Mouse (Mus musculus) midbrain, embryonic 16.5 days (tissue): Measurements from ENCODE around the gene Ces1a. TPM values are rescaled to one million over a fixed set of nuclear protein-coding genes. Genes with fewer than 3 reads are reported as not detected.

ENCODE experiments used
- ATAC-seq: fragments of 200-750 bp; cut with Nextera tagmentation; 2 replicates; pipeline ENCODE4 v1.8.0; 2017; ENCODE audit warnings: moderate TSS enrichment
- H3K27ac ChIP-seq: fragments of 300-500 bp; sonication (generic); 2 replicates; pipeline ENCODE4 v1.5.1; 2014; ENCODE audit warnings: mild to moderate bottlenecking, low read length, mixed read lengths
- H3K27me3 ChIP-seq: fragments of 300-500 bp; sonication (generic); 2 replicates; pipeline ENCODE4 v1.6.1; 2014; ENCODE audit warnings: low read depth, low read length, mixed read lengths; ENCODE audit not compliant: control insufficient read depth, insufficient read depth
- H3K36me3 ChIP-seq: fragments of 300-500 bp; sonication (generic); 2 replicates; pipeline ENCODE4 v1.6.1; 2014; ENCODE audit warnings: mild to moderate bottlenecking, low read length, moderate library complexity, mixed read lengths; ENCODE audit not compliant: control insufficient read depth, insufficient read depth
- H3K4me1 ChIP-seq: fragments of 300-500 bp; sonication (generic); 2 replicates; pipeline ENCODE4 v1.6.1; 2014; ENCODE audit warnings: mild to moderate bottlenecking, low read length, mixed read lengths; ENCODE audit not compliant: control insufficient read depth, insufficient read depth
- H3K4me2 ChIP-seq: fragments of 300-500 bp; sonication (generic); 2 replicates; pipeline ENCODE4 v1.6.1; 2014; ENCODE audit warnings: mild to moderate bottlenecking, low read length, mixed read lengths
- H3K4me3 ChIP-seq: fragments of 300-500 bp; sonication (generic); 2 replicates; pipeline ENCODE4 v1.5.1; 2014; ENCODE audit warnings: low read depth, mild to moderate bottlenecking, low read length, moderate library complexity, mixed read lengths
- H3K9ac ChIP-seq: fragments of 300-500 bp; sonication (generic); 2 replicates; pipeline ENCODE4 v1.6.1; 2014; ENCODE audit warnings: low read depth, low read length, mixed read lengths
- H3K9me3 ChIP-seq: fragments of 300-500 bp; sonication (generic); replicated peaks from 2 replicates; pipeline ENCODE4 v1.6.1; 2014; ENCODE audit warnings: mild to moderate bottlenecking, low read length, mixed read lengths; ENCODE audit not compliant: control insufficient read depth, poor library complexity, severe bottlenecking
- WGBS: fragments of 180-500 bp; shearing (Covaris S2); extraction: QIAGEN DNeasy Blood & Tissue Kit; methylation state at CpG from one replicate; pipeline ENCODE4 v1.1.7; 2014; 5-methylcytosine and 5-hydroxymethylcytosine counted together
- polyA plus RNA-seq: library from polyadenylated mRNA; unstranded; fragments of >200 nt; fragmentation: Nextera tagmentation; extraction: Ambion mirVana; gene quantifications from 2 replicates; pipeline ENCODE4 v1.2.1, GENCODE M21; 2015

Ces1a gene
- polyA plus RNA-seq: not detected in 2 replicates

DNA sequence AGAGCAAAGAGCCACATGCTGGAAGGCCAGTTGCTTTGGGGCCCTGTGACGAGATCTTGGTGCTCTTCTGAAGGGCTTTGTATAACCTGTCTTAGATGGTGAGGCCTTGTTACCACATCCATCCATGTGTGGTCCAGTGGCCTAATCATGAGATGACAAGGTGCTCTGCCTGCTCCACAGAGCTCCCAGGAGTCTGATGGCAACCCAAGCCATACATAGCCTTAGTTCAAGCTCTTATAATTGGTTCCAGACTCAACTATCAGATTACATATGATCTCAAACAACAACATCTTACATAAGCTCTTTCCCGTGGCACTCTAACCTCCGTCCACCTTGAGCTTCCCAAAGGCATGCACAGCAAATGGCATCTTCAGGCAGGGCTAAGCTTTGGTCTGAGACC, at the start of gene Ces1a:
TSS of gene Ces1a (minus strand) at position 101 of the 400 bp plus-strand sequence.
- H3K4me1 ChIP-seq: no peaks in the 10 kb centered on the region
- H3K27me3 ChIP-seq: no peaks in the 10 kb centered on the region
- H3K9me3 ChIP-seq: no peaks in the 10 kb centered on the region
- H3K4me2 ChIP-seq: no peak within 1 kb of the TSS
- 94% methylated on average over 3 of the region's 3 CpGs for WGBS
- ATAC-seq: no peak
- no peak within 1 kb of the TSS for H3K27ac ChIP-seq
- H3K4me3 ChIP-seq: no peak within 1 kb of the TSS
- H3K9ac ChIP-seq: no peak within 1 kb of the TSS
- H3K36me3 ChIP-seq: no peaks in the 10 kb centered on the region

DNA sequence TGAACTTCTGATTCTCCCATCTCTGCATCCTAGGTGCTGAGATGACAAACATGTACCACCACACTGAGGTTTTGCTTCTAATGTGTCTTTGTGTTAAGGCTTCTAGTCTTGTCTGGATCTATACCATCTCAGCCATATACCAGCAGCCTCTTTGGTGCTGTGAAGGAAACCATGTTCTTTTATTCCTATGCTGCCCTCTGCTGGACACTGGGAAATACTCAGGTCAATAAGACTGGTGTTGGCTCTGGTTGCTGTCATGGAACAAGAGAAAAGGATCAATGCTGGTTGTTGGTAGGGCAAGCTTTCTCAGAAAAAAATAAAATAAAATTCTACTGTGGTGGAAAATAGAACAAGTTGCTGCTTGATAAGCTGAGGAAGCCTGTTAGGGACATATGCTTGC, 47.4 kb upstream of the Ces1a start:
- H3K4me1 ChIP-seq: no peaks in the 10 kb centered on the region
- ATAC-seq: no peak
- no peaks in the 10 kb centered on the region for H3K9me3 ChIP-seq
- H3K27ac ChIP-seq: no peak overlapping the region
- no peak overlapping the region for H3K4me3 ChIP-seq
- H3K9ac ChIP-seq: no peak overlapping the region
- H3K4me2 ChIP-seq: no peak overlapping the region
- no peaks in the 10 kb centered on the region for H3K27me3 ChIP-seq
- no peaks in the 10 kb centered on the region for H3K36me3 ChIP-seq

DNA sequence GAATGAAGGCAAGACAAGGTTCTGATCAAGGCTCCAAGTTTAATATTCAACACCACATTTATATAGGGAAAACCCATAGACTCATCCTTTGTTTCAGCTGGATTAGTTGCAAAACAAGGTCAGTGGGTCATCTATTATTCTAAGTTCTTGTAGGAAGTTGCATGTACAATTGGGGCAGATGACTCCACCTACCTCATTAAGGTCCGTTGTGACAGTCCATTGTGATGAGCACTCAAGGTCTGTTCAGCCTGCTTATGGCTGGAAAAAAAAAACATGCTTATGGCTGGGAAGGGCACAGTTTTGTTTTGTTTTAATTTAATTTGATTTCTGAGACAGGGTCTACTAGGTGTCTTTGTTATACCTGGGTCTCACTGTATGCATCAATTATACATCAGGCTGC, 43.3 kb upstream of the Ces1a start:
- H3K27me3 ChIP-seq: no peaks in the 10 kb centered on the region
- ATAC-seq: no peak
- WGBS: 76% methylated on average over 1 of the region's 1 CpGs
- peaks cover 3% of the 10 kb centered on the region for H3K4me1 ChIP-seq
- H3K4me3 ChIP-seq: no peak overlapping the region
- H3K9ac ChIP-seq: no peak overlapping the region
- H3K27ac ChIP-seq: no peak overlapping the region
- H3K36me3 ChIP-seq: no peaks in the 10 kb centered on the region
- H3K4me2 ChIP-seq: no peak overlapping the region
- H3K9me3 ChIP-seq: no peaks in the 10 kb centered on the region

DNA sequence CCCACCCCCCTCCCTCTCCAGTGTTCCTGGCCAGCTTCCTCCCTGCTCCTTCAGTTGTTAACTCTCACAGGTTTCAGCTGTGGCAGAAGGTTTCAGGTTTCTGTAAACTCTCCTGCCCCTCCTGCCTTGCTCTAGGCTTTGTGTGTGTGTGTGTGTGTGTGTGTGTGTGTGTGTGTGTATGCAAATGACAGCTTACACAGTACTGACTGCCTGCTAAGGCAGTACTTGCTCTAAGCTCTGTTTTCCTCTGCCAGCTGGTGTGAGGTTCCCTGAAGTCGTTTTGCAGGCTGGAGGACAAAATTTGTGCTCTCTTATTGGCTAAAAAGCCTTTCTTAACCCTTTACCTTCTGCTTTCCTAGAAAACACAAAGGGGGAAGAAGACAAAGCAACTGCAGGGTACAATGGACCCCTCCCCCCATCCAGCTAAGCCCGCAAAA, 40.7 kb upstream of the Ces1a start:
- no peak overlapping the region for H3K4me2 ChIP-seq
- no peak overlapping the region for H3K4me3 ChIP-seq
- H3K9me3 ChIP-seq: no peaks in the 10 kb centered on the region
- WGBS: 5% methylated on average over 2 of the region's 2 CpGs
- no peaks in the 10 kb centered on the region for H3K36me3 ChIP-seq
- no peaks in the 10 kb centered on the region for H3K27me3 ChIP-seq
- no peak overlapping the region for H3K9ac ChIP-seq
- peaks cover 3% of the 10 kb centered on the region for H3K4me1 ChIP-seq
- no peak overlapping the region for H3K27ac ChIP-seq
- ATAC-seq: no peak

DNA sequence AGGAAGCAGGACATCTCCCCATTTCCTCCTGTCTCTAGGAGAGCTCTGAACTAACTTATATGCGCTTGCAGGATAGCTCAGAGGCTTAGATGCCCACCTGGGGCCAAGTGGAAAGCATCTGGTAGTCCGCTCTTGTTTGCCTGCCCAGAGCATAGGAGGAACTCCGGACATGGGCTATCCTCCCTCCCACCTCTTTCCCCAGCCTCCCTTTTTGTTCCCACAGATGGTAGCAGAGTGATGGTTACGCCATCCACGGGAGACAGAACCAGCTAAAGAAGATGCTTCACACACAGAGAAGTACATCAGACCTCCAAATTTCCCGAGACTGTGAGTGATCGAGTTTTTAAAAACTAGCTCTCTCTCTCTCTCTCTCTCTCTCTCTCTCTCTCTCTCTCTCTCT, 40.2 kb upstream of the Ces1a start:
- H3K27ac ChIP-seq: no peak overlapping the region
- no peaks in the 10 kb centered on the region for H3K27me3 ChIP-seq
- no peaks in the 10 kb centered on the region for H3K36me3 ChIP-seq
- no peaks in the 10 kb centered on the region for H3K9me3 ChIP-seq
- WGBS: 29% methylated on average over 7 of the region's 7 CpGs
- H3K9ac ChIP-seq: no peak overlapping the region
- no peak for ATAC-seq
- H3K4me3 ChIP-seq: no peak overlapping the region
- no peak overlapping the region for H3K4me2 ChIP-seq
- peaks cover 3% of the 10 kb centered on the region for H3K4me1 ChIP-seq

DNA sequence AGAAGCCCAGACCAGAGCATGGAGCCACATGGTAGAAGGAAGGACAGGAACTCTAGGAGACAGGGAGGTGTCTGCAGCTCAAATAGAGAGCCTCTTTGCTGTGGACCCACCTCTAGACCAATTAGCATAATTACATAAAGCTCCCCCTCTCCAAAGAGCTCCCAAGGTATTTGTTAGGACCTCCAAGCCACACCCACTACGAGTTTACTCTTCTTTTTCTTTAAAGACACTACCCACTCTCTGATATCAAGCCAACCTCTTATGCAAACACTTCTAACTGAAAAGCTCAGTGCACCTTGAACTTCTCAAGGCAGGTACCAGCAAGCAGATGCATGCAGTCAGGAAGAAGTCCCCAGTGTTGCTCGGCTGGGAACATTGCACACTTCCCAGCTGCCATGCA, 31.9 kb upstream of the Ces1a start, which contains the start of gene Ces1b:
TSS of gene Ces1b (minus strand) at position 131 of the 400 bp plus-strand sequence.
- H3K4me1 ChIP-seq: no peaks in the 10 kb centered on the region
- H3K9me3 ChIP-seq: no peaks in the 10 kb centered on the region
- H3K4me2 ChIP-seq: no peak within 1 kb of the TSS
- no peak for ATAC-seq
- 76% methylated on average over 2 of the region's 2 CpGs for WGBS
- no peak within 1 kb of the TSS for H3K4me3 ChIP-seq
- H3K36me3 ChIP-seq: no peaks in the 10 kb centered on the region
- H3K27ac ChIP-seq: no peak within 1 kb of the TSS
- no peak within 1 kb of the TSS for H3K9ac ChIP-seq
- no peaks in the 10 kb centered on the region for H3K27me3 ChIP-seq

DNA sequence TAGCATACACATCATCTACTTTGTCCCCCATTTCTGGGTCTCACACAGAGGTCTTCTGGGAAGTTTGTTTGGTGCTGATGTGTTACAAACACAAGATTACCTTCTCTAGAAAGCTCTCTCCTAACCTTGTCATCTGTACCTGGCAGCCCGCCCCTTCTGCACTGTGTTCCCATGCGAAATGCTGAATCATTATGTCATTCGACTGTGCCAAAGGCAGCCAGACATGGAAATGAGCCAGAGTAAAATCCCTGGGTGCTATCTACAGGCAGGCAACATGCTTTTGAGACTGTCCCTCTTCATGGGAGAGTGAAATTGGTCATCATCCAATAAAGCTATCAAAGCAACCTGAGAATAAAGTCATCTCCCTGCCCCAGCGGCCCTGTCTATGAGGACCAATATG, 27.3 kb upstream of the Ces1a start:
- Histone ChIP-seq H3K27ac (no peak overlapping the region), H3K36me3 (no peaks in the 10 kb centered on the region), H3K9me3 (no peaks in the 10 kb centered on the region), H3K4me3 (no peak overlapping the region), H3K27me3 (no peaks in the 10 kb centered on the region), H3K4me1 (no peaks in the 10 kb centered on the region), H3K4me2 (no peak overlapping the region), H3K9ac (no peak overlapping the region)
- 95% methylated on average over 4 of the region's 4 CpGs for WGBS
- ATAC-seq: no peak

DNA sequence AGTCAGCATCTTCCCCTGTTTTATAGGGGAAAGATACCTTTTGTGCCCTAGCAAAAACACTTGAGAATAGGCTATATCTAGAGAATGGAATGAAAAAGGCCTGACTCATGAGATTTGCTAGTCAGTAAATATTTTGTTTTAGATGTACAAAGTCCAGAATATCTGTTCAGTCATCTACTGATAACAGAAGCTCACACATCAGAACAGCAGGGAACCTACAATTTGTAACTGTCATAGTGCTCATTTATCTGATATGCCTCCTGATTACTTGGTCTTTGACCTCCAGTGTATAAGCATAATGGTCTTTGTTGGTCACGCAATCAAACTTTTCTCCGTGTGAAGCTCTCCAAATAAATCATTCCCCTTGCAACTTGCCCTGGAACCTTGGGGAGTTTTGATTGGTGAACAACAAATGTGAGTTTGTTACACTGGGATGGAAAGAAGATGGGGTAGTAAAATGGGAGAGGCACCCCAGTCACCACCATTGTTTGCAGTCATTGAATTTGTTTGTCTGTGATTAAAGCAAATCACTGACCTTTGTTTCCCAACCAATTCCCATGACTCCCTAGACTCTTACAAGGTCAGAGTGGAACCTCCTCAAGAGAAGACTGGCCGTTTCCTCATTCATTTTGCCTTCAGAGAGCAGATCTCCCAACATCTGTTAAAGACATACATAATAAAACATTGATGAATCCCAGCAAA, 15.6 kb upstream of the Ces1a start:
- no peak overlapping the region for H3K4me2 ChIP-seq
- no peak overlapping the region for H3K9ac ChIP-seq
- 77% methylated on average over 3 of the region's 3 CpGs for WGBS
- H3K9me3 ChIP-seq: no peaks in the 10 kb centered on the region
- ATAC-seq: no peak
- H3K4me1 ChIP-seq: no peaks in the 10 kb centered on the region
- H3K4me3 ChIP-seq: no peak overlapping the region
- no peaks in the 10 kb centered on the region for H3K36me3 ChIP-seq
- H3K27ac ChIP-seq: no peak overlapping the region
- no peaks in the 10 kb centered on the region for H3K27me3 ChIP-seq

DNA sequence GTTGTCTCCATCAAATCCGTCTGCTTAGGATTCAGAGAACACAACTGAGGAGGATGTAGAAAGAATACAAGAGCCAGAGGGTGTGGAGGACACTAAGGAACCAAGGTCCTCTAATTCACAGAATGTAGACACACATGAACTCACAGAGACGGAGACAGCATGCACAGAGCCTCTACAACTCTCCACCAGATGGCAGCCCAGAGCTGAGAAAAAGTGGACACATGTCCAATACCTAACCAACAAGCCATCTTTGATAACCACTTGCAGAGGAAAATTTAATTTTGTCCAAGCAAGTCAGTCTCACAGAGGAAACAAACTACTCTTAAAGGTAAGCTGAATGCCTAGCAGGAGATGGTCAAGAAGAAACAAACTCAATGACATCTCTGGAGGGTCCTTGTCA, 11.2 kb upstream of the Ces1a start:
- Histone ChIP-seq H3K4me2 (no peak overlapping the region), H3K36me3 (no peaks in the 10 kb centered on the region), H3K27me3 (no peaks in the 10 kb centered on the region), H3K27ac (no peak overlapping the region), H3K9me3 (no peaks in the 10 kb centered on the region), H3K9ac (no peak overlapping the region), H3K4me3 (no peak overlapping the region), H3K4me1 (no peaks in the 10 kb centered on the region)
- ATAC-seq: no peak
- 18% methylated on average over 2 of the region's 2 CpGs for WGBS
